Comparison of ENCODE assay signal across 19 mouse cellular contexts in genomic region chr13:109837921-109838320, GRCm38 (mm10).
DNase-seq lines count a peak whose midpoint lies in the region; ATAC-seq and TF ChIP-seq lines count a peak whose summit lies in the region.
"Had no signal": no experiment of that assay in that cellular context is flagged by ENCODE, and none has a peak within 500 bp of the region (broad histone marks: within the 10 kb centered on the region; RNA-seq: fewer than 3 reads in every experiment).

No protein-coding gene starts in this region.

- TF ChIP-seq POLR2A in spleen, adult 2 months (IDR thresholded peaks at IDR 0.05; ENCODE audit: low read depth, low read length) = no peak

- 56% methylated on average over 7 of the region's 7 CpGs for WGBS in spleen, adult 2 months
- 91% methylated on average over 7 of the region's 7 CpGs for WGBS in kidney, embryonic 14.5 days

- H3K9ac ChIP-seq in kidney, embryonic 14.5 days (ENCODE audit: low read depth, low read length) = no peak overlapping the region
- H3K9ac ChIP-seq: heart, embryonic 13.5 days; liver, postnatal 0 days; neural tube, embryonic 15.5 days had no signal

- no peaks in the 10 kb centered on the region for H3K36me3 ChIP-seq in spleen, adult 2 months (ENCODE audit: control insufficient read depth, insufficient read depth, low read length)
- no peaks in the 10 kb centered on the region for H3K36me3 ChIP-seq in kidney, embryonic 14.5 days (ENCODE audit: control insufficient read depth, insufficient read depth, low read length)
- H3K36me3 ChIP-seq: heart, embryonic 13.5 days; neural tube, embryonic 15.5 days had no signal

- H3K4me1 ChIP-seq in spleen, adult 2 months (ENCODE audit: control insufficient read depth, insufficient read depth, insufficient read length) = no peaks in the 10 kb centered on the region
- no peaks in the 10 kb centered on the region for H3K4me1 ChIP-seq in kidney, embryonic 14.5 days (ENCODE audit: control insufficient read depth, insufficient read depth, low read length)
- H3K4me1 ChIP-seq: neural tube, embryonic 15.5 days had no signal

- H3K9me3 ChIP-seq in kidney, embryonic 14.5 days (ENCODE audit: control insufficient read depth, low read length) = no peaks in the 10 kb centered on the region
- H3K9me3 ChIP-seq: heart, embryonic 13.5 days; megakaryocyte, embryonic 14.5 days; neural tube, embryonic 15.5 days had no signal

- H3K27me3 ChIP-seq in spleen, adult 2 months (ENCODE audit: control insufficient read depth, insufficient read depth, low read length) = no peaks in the 10 kb centered on the region
- no peaks in the 10 kb centered on the region for H3K27me3 ChIP-seq in kidney, embryonic 14.5 days (ENCODE audit: control insufficient read depth, insufficient read depth, low read length)
- H3K27me3 ChIP-seq: CH12.LX; heart, embryonic 13.5 days; megakaryocyte, embryonic 14.5 days; neural tube, embryonic 15.5 days had no signal

- intact Hi-C loops in left cerebral cortex, postnatal 4 days (cut with DNase I) = no loop called here

- H3K27ac ChIP-seq in spleen, adult 2 months (ENCODE audit: insufficient read depth, low read length) = peak overlapping the region; percentile 76
- H3K27ac ChIP-seq in kidney, embryonic 14.5 days (ENCODE audit: low read depth, low read length) = no peak overlapping the region
- H3K27ac ChIP-seq: heart, embryonic 13.5 days; neural tube, embryonic 15.5 days; stomach, postnatal 0 days had no signal

- H3K4me3 ChIP-seq in spleen, adult 2 months (ENCODE audit: extremely low read depth, insufficient read depth, insufficient read length) = peak overlapping the region; percentile 36; the same call in 1 of the 2 replicates
- H3K4me3 ChIP-seq in kidney, embryonic 14.5 days (ENCODE audit: low read length) = no peak overlapping the region
- H3K4me3 ChIP-seq: heart, embryonic 13.5 days; megakaryocyte, embryonic 14.5 days; neural tube, embryonic 15.5 days had no signal

- H3K4me2 ChIP-seq in kidney, embryonic 14.5 days (replicated peaks; ENCODE audit: low read depth, low read length) = no peak overlapping the region
- H3K4me2 ChIP-seq: heart, embryonic 13.5 days; neural tube, embryonic 15.5 days had no signal

- peak; percentile 63 for ATAC-seq in inflammation-experienced regulatory T-cells, adult 6 months
- no peak for ATAC-seq in kidney, embryonic 14.5 days (ENCODE audit: low FRiP score, low TSS enrichment)
- ATAC-seq: forebrain, embryonic 16.5 days; hindbrain, embryonic 16.5 days had no signal

- TF ChIP-seq CTCF in spleen, adult 2 months (IDR thresholded peaks at IDR 0.05; ENCODE audit: extremely low read depth, insufficient read depth, insufficient read length, insufficient replicate concordance) = no peak

- no peak for DNase-seq in spleen, adult 2 months (ENCODE audit: low read depth in 1 of 2, low spot score in 2 of 2)
- no peak for DNase-seq in spleen, postnatal 36 days (ENCODE audit: low spot score in 2 of 2)
- DNase-seq in R1 (ENCODE audit: low read depth, low spot score) = peak; percentile 63
- DNase-seq in thymus, postnatal 14 days = peak; percentile 33
- no peak for DNase-seq in cerebellum, postnatal 10 days
- DNase-seq in left cerebral cortex, postnatal 4 days = no peak
- DNase-seq: adrenal gland, adult 2 months; kidney, adult 11 months; liver, postnatal 0 days; midbrain, embryonic 14.5 days had no signal

Comparison
In these comparisons a context has a peak if more than half of its experiments do, and no peak if none do; other contexts are left out.
1. DNase-seq: peak in R1 (single experiment) and thymus, postnatal 14 days (single experiment); none in spleen, adult 2 months (0 of 2), spleen, postnatal 36 days (0 of 2), cerebellum, postnatal 10 days (0 of 2) and left cerebral cortex, postnatal 4 days (single experiment).